ENCODE assay signal across 15 mouse cellular contexts in genomic region chr13:81230161-81230560, GRCm38 (mm10).
DNase-seq lines count a peak whose midpoint lies in the region; ATAC-seq lines count a peak whose summit lies in the region.
"Had no signal": no experiment of that assay in that cellular context is flagged by ENCODE, and none has a peak within 500 bp of the region (broad histone marks: within the 10 kb centered on the region; RNA-seq: fewer than 3 reads in every experiment).

No protein-coding gene starts in this region.

- WGBS in kidney, embryonic 16.5 days: 61% methylated on average over 4 of the region's 4 CpGs
- WGBS in kidney, embryonic 15.5 days: 63% methylated on average over 4 of the region's 4 CpGs
- 11% methylated on average over 4 of the region's 4 CpGs for WGBS in macrophage (ENCODE audit: missing documents)

- 0 out of 2 replicates have a peak overlapping the region, but pooled peaks have one; percentile 43 for H3K27ac ChIP-seq in kidney, embryonic 16.5 days (ENCODE audit: low read length)
- no peak overlapping the region for H3K27ac ChIP-seq in kidney, embryonic 15.5 days
- H3K27ac ChIP-seq in macrophage: 0 out of 2 replicates have a peak overlapping the region, but pooled peaks have one; percentile 19
- H3K27ac ChIP-seq: hindbrain, embryonic 14.5 days had no signal

- H3K4me3 ChIP-seq in kidney, embryonic 16.5 days (ENCODE audit: low read length): no peak overlapping the region
- no peak overlapping the region for H3K4me3 ChIP-seq in kidney, embryonic 15.5 days (replicated peaks)
- H3K4me3 ChIP-seq in macrophage (ENCODE audit: inconsistent target): no peak overlapping the region

- H3K79me2 ChIP-seq in macrophage (ENCODE audit: inconsistent target): no peaks in the 10 kb centered on the region

- no peaks in the 10 kb centered on the region for H3K36me3 ChIP-seq in kidney, embryonic 16.5 days (ENCODE audit: insufficient read depth, low read length)
- no peaks in the 10 kb centered on the region for H3K36me3 ChIP-seq in kidney, embryonic 15.5 days
- H3K36me3 ChIP-seq in macrophage (ENCODE audit: inconsistent target): no peaks in the 10 kb centered on the region

- H3K4me1 ChIP-seq in kidney, embryonic 16.5 days (ENCODE audit: insufficient read depth, low read length): peaks cover 3% of the 10 kb centered on the region
- H3K4me1 ChIP-seq in kidney, embryonic 15.5 days: peaks cover 10% of the 10 kb centered on the region; the same call in 1 of the 2 replicates

- no peaks in the 10 kb centered on the region for H3K27me3 ChIP-seq in kidney, embryonic 16.5 days (ENCODE audit: insufficient read depth, low read length)
- no peaks in the 10 kb centered on the region for H3K27me3 ChIP-seq in kidney, embryonic 15.5 days
- H3K27me3 ChIP-seq: CH12.LX had no signal

- ATAC-seq in kidney, embryonic 16.5 days (ENCODE audit: low FRiP score, low TSS enrichment): no peak
- ATAC-seq in kidney, embryonic 15.5 days (replicated peaks; ENCODE audit: low FRiP score): no peak
- peak; percentile 93 for ATAC-seq in common myeloid progenitor, adult 5-6 weeks (replicated peaks; ENCODE audit: low read depth, poor library complexity, severe bottlenecking)
- peak; percentile 47 to 69; a peak in 3 of 4 replicates for ATAC-seq in hematopoietic stem cell, adult 5-6 weeks (replicated peaks in 1 of 2; ENCODE audit: insufficient read depth in 1 of 2, low FRiP score in 2 of 2, low TSS enrichment in 1 of 2, low read depth in 1 of 2, poor library complexity in 2 of 2, severe bottlenecking in 2 of 2)
- ATAC-seq: forebrain, postnatal 0 days had no signal

- H3K4me2 ChIP-seq in kidney, embryonic 16.5 days (replicated peaks; ENCODE audit: low read depth, low read length): no peak overlapping the region
- H3K4me2 ChIP-seq in kidney, embryonic 15.5 days: no peak overlapping the region
- H3K4me2 ChIP-seq: hindbrain, embryonic 14.5 days; midbrain, embryonic 11.5 days had no signal

- H3K9ac ChIP-seq in kidney, embryonic 16.5 days (replicated peaks; ENCODE audit: low read length): no peak overlapping the region
- H3K9ac ChIP-seq in kidney, embryonic 15.5 days: no peak overlapping the region
- H3K9ac ChIP-seq: forebrain, postnatal 0 days; hindbrain, embryonic 14.5 days had no signal

- no peaks in the 10 kb centered on the region for H3K9me3 ChIP-seq in kidney, embryonic 16.5 days (ENCODE audit: low read length)
- H3K9me3 ChIP-seq in kidney, embryonic 15.5 days (replicated peaks): no peaks in the 10 kb centered on the region

- DNase-seq in layer of hippocampus, postnatal 14 days (ENCODE audit: low spot score in 2 of 2): no peak
- DNase-seq in layer of hippocampus, postnatal 36 days: no peak
- no peak for DNase-seq in B cell, adult 2 months
- DNase-seq: cerebellum, postnatal 14 days; forebrain, postnatal 0 days; gastrocnemius, postnatal 10 days; spleen, adult 18-20 months had no signal

Comparison
In these comparisons a context has a peak if more than half of its experiments do, and no peak if none do; other contexts are left out.
1. ATAC-seq: peak in common myeloid progenitor, adult 5-6 weeks (single experiment) and hematopoietic stem cell, adult 5-6 weeks (2 of 2); none in kidney, embryonic 16.5 days (single experiment) and kidney, embryonic 15.5 days (single experiment).